Mouse (Mus musculus) retina, adult 2 months (tissue): ENCODE results near the gene Chsy1.
A peak's percentile ranks its signal among the peaks of the same experiment; 100 is the strongest.

ENCODE experiments used
- DNase-seq: peaks from one replicate; pipeline ENCODE4 v3.0.0-alpha.2; 2012; ENCODE audit warnings: low read depth, low spot score

Gene Chsy1

DNA sequence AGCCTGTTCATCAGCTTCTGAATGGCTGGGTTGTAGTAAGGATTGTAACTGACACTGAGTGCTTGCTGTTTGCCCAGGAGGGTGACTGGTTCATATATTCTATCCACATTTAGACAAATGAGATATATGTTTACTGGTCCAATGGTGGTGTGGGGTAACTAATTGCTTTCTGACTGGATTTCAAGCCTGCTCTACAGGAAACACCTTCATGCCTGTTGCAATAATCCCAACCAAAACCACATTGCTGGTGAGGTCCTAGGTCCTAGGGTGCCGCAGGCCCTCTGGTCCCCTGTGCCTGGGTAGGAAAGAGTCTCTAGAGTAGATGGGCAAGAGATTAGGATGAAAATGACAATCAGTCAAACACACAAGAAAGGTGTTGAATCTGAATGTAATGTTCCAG, 103.6 kb downstream of the Chsy1 start:
- DNase-seq = no peak

DNA sequence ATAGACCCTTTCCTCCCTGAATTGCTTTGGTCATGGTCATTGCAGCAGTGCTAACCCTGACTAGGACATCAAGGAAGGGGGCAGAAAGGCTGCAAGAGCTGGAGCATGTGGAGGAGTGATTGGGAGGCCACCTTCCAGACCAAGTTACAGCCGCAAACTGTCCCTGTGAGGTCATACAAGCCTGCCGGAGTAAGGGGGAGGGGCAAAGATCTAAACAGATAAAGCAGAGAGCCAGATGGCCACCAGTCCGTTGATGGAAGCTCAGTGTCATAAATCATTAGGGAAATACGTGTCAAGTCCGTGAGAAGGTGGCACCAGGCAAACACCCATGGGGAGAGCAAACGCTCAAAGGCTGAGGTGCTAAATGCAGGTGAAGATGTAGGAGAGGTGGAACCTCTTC, 105.2 kb downstream of the Chsy1 start:
- peak; percentile 95 for DNase-seq

DNA sequence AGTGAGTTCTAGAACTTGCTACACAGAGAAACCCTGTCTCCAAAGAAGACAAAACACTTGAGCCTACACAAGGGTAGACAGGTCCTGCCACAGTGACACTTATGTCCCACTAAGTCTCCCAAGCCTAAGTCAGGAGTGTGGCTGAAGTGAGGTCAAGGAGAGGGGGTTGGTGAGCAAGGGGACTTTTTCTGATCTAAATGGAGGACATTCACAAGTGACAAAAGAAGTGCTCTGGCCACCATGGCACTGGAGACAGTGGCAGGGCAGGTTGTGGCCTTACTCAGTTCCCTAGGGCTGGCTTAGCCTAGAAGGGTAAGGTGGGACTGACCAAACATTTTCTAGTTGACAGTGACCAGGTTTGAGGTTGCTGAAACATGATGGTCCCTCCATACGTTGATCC, 106.6 kb downstream of the Chsy1 start:
- no peak for DNase-seq

DNA sequence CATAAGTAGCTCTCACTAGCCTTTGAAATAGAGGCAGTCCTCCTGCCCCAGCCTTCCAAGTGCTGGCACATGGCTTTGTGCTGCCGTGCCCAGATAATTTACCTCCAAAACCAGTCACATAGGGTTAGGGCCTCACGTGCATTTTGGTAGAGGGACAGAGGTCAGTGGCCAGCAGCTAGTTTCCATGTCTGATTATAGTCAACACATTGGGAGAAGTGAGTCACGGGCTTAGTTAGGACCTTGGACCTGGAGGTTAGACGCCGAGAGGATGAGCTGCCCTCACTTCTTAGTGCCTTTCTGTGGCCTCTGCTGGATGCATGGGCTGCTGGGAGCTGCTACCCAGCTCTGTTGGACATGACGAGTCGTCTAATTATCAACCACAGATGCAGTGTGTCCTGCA, 107.7 kb downstream of the Chsy1 start:
- no peak for DNase-seq

DNA sequence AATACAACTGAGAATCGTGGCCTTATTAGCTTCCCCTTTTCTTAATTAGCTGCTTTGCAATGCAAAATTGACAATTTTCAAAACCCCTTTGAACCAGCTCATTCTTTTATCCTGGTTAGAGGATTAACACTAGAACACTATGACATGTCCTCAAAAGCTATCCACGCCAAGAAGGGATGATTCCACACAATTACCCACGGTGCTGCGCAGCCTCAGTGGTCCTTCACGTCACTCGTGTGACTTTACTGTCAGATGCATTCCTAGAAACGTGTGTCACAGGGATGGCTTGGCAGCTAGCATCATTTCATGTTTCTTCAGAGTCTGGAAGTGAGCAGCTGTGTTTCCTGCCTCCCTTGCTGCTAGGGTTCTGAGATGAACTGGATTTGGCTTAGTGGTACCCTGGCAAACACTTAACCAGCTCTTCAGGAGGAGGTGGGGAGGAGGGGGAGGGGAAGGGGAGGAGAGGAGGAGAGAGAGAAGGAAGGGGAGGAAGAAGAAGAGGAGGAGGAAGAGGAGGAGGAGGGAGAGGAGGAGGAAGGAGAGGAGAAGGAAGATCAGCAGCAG, 108.3 kb downstream of the Chsy1 start:
- no peak for DNase-seq

DNA sequence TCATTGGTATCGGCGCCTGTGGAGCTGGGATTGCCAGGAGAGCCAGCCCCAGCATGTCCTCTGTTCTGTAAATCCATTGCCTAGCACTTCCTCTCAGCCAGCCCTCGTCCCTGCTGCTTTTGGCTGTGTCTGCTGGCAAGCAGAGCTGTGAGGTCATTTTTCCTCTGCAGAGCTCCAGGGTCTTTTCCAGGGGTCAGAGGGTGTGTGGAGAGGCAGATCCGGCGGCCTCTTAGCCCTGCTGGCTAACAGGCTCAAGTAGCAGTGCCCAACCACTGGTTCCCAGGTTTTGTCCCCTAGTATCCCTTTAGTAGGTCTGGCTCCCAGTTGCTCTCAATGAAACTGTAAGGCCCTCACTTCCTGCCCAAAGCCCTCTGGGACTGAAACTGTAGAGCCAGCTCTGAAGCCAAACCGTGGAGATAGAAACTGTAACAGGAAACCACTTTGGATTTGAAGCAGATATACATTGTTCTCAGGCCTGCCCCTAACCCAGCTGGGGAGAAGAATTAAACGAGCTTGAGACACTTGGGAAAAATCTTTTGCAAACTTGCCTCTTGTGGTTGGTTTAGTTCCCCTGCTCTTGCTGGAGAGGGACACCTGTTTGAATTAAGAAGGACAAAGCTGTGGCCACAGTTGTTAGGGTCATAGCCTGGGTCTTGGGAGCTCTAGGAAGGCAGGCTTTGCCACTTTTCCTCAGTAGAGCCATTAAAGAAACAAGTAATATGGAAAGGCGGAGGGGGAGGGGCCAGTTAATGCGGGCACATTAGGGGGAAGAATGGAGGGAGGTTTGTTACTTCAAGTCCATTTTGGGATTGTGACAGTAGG, 109.1 kb downstream of the Chsy1 start:
- DNase-seq = no peak

DNA sequence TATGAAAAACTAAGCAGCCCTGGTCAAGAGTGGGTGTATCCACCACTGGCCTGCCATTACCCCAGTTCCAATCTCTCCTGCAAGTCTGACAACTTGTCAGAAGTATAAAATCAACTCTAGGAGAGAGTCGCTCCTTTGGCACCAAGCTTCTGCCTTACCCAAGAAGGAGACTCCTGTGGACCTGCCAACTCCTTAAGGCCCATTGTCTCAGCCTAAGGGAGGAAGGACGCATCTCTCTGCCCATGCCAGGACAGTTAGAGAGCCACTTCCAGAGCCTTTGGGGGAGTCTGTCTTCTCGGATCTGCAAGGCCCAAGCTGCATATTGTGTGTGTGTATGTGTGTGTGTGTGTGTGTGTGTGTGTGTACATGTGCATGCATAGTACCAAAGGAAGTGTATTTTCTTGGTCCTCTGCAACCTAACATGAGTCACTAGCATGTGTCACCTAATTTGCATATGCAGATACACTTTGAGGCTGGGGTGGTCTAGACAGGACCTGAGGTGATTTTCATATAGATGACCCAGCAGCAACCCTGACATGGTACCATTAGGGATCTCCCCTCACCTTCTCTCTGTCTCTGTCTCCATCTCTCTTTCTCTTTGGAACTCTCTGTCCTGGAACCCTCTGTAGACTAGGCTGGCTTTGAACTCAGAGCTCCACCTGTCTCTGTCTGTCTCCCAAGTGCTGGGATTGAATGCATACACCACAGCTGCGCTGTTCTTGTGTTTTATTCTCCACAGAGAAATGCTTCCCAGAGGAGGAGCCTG, 109.9 kb downstream of the Chsy1 start:
- DNase-seq = no peak

DNA sequence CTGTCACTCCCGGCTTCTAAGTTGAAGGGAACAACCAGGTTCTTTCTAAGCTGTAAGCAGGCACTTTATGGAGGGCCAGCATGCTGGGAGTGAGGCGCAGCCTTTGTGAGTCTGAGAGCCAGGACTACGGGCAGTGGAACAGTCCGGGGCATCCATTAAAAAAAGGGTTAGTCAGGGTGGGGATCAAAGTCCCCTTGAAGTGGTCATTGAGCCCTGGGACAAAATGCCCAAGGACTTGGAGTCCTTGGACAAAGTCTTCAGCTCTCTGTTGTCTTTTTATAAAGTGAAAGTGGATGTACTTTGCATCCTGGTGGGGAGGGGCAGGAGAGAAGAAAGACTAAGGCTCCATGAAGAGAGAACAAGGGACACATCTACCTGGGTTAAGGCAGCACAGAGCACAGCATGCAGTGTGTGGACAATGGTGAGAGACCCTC, 110.5 kb downstream of the Chsy1 start:
- no peak for DNase-seq

DNA sequence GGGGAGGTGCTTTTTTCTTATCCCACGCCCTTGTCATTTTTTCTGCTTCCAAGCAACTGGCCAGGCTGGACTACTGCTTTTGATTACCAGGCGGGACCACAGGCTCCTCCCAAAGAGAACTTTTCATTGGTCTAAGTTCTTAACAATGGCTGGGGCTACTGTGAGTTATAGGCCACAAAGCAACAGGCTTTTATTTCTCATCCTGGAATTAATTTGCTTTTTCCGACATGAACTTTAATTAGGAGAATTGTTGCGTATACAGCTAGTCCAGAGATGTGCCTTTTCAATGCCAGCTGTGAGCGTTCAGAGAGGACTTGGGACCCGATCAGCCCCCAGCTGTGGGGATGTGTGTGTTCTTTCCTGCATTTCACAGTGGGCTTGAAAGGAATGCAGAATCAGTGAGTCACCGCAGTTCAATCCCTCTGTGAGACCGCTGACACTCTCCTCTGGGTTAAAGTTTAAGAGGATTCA, 113.3 kb downstream of the Chsy1 start:
- no peak for DNase-seq
